Mouse (Mus musculus) spleen, adult 2 months (tissue): ENCODE data around the gene Spag9. TPM values are rescaled to one million over a fixed set of nuclear protein-coding genes. Genes with fewer than 3 reads are reported as not detected.

Source experiments
- DNase-seq, 2 experiments: peaks; one replicate each; pipeline versions ENCODE4 v3.0.0 to v3.0.0-alpha.2; 2012 to 2021; ENCODE audit warnings: low spot score in 2 of 2, low read depth in 1 of 2
- H3K27ac ChIP-seq: fragments of 200-500 bp; 2 replicates; pipeline ENCODE4 v1.5.1; 2012; ENCODE audit warnings: low read length, inconsistent platforms; ENCODE audit not compliant: insufficient read depth
- H3K27me3 ChIP-seq: fragments of 200-500 bp; 2 replicates; pipeline ENCODE4 v1.6.1; 2012; ENCODE audit warnings: mild to moderate bottlenecking, moderate library complexity, low read length, inconsistent platforms; ENCODE audit not compliant: control insufficient read depth, insufficient read depth
- H3K36me3 ChIP-seq: fragments of 200-500 bp; 2 replicates; pipeline ENCODE4 v1.6.1; 2012; ENCODE audit warnings: mild to moderate bottlenecking, low read length, inconsistent platforms; ENCODE audit not compliant: control insufficient read depth, insufficient read depth
- H3K4me1 ChIP-seq: fragments of 200-500 bp; 2 replicates; pipeline ENCODE4 v1.6.1; 2011; ENCODE audit warnings: inconsistent platforms; ENCODE audit not compliant: control insufficient read depth, insufficient read depth, insufficient read length
- H3K4me3 ChIP-seq: fragments of 200-500 bp; 2 replicates; pipeline ENCODE4 v1.5.1; 2011; ENCODE audit warnings: mild to moderate bottlenecking, inconsistent platforms; ENCODE audit not compliant: insufficient read depth, insufficient read length; ENCODE audit errors: extremely low read depth
- CTCF ChIP-seq: fragments of 200-500 bp; IDR thresholded peaks from 2 replicates; pipeline ENCODE4 v1.5.1; 2011; ENCODE audit warnings: mild to moderate bottlenecking, inconsistent platforms; ENCODE audit not compliant: insufficient read depth, insufficient read length, insufficient replicate concordance; ENCODE audit errors: extremely low read depth
- POLR2A ChIP-seq: fragments of 200-500 bp; IDR thresholded peaks from 2 replicates; pipeline ENCODE4 v1.6.1; 2011; ENCODE audit warnings: low read depth, low read length, inconsistent platforms
- WGBS: fragments of 180-500 bp; shearing (Covaris S2); methylation state at CpG from one replicate; pipeline ENCODE4 v1.1.7; 2018; 5-methylcytosine and 5-hydroxymethylcytosine counted together
- polyA plus RNA-seq: library from polyadenylated mRNA; depleted of rRNA; stranded (reverse); fragments of >200 nt; gene quantifications from 2 replicates; pipeline ENCODE4 v1.2.3, GENCODE M21; 2012

Gene Spag9
- polyA plus RNA-seq, 1 experiment = 14.8 TPM

DNA sequence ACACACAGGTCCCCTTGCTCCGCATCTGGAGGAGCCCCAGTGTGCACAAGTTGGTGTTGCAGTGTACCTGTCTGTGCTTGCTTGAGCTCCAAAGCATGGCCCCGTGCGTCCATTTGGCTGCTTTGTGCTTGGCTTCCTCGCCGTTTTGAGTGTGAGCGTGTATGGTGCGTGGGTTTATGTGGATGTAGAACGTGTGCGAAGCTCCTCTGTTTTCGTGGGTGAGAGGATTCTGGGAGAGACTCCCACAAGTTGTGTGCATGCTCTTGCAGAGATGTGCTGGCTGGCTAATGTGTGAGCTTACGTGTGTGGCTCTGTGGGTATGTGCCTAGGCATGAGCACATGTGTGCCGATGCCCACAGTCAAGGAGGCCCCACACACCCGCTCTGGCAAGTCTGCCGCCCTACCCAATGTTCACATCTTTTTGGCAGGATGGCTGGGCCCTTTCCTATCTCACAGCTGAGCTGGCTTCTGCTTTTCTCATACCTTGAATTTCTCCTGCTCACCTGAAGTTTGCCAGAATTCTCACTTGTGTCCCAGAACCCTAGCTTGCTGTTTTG, 150.2 kb downstream of the Spag9 start:
- no peak overlapping the region for H3K27ac ChIP-seq
- no peak overlapping the region for H3K4me3 ChIP-seq
- H3K36me3 ChIP-seq = no peaks in the 10 kb centered on the region
- TF ChIP-seq CTCF (no peak), POLR2A (no peak)
- H3K4me1 ChIP-seq = peaks cover 4% of the 10 kb centered on the region; the same call in 1 of the 2 replicates
- peaks cover 7% of the 10 kb centered on the region for H3K27me3 ChIP-seq
- no peak for DNase-seq
- 95% methylated on average over 14 of the region's 14 CpGs for WGBS

GRCm38 (mm10) chr11:94146733-94147485, 151.0 kb downstream of the Spag9 start:
- Histone ChIP-seq H3K4me3 (no peak overlapping the region), H3K36me3 (no peaks in the 10 kb centered on the region), H3K4me1 (peaks cover 4% of the 10 kb centered on the region; the same call in 1 of the 2 replicates), H3K27ac (no peak overlapping the region), H3K27me3 (peaks cover 7% of the 10 kb centered on the region)
- TF ChIP-seq CTCF (no peak), POLR2A (no peak)
- WGBS = 88% methylated on average over 11 of the region's 11 CpGs
- no peak for DNase-seq

- Histone ChIP-seq H3K27me3 (peaks cover 7% of the 10 kb centered on the region), H3K4me1 (peaks cover 4% of the 10 kb centered on the region; the same call in 1 of the 2 replicates), H3K4me3 (no peak overlapping the region), H3K36me3 (no peaks in the 10 kb centered on the region), H3K27ac (no peak overlapping the region)
- no peak for DNase-seq
- TF ChIP-seq POLR2A = no peak
- TF ChIP-seq CTCF = no peak
- 77% methylated on average over 12 of the region's 12 CpGs for WGBS
Observed at GRCm38 (mm10) chr11:94148105-94148696, 152.3 kb downstream of the Spag9 start.

- 2% methylated on average over 46 of the region's 46 CpGs for WGBS
- TF ChIP-seq POLR2A = no peak
- TF ChIP-seq CTCF = no peak
- peak overlapping the region; percentile 31; the same call in 1 of the 2 replicates for H3K4me3 ChIP-seq
Observed at GRCm38 (mm10) chr11:94148931-94149491, 153.1 kb downstream of the Spag9 start.

GRCm38 (mm10) chr11:94149509-94150259, 153.8 kb downstream of the Spag9 start:
- Histone ChIP-seq H3K4me1 (peaks cover 4% of the 10 kb centered on the region; the same call in 1 of the 2 replicates), H3K27me3 (peaks cover 7% of the 10 kb centered on the region), H3K4me3 (peak overlapping the region; percentile 31; the same call in 1 of the 2 replicates), H3K36me3 (no peaks in the 10 kb centered on the region), H3K27ac (no peak overlapping the region)
- 26% methylated on average over 16 of the region's 16 CpGs for WGBS
- TF ChIP-seq POLR2A = no peak
- no peak for TF ChIP-seq CTCF
- DNase-seq = no peak

More at GRCm38 (mm10) chr11:94148931-94149491, 153.1 kb downstream of the Spag9 start:
- no peaks in the 10 kb centered on the region for H3K36me3 ChIP-seq
- H3K27ac ChIP-seq = no peak overlapping the region
- peaks cover 7% of the 10 kb centered on the region for H3K27me3 ChIP-seq
- peaks cover 4% of the 10 kb centered on the region; the same call in 1 of the 2 replicates for H3K4me1 ChIP-seq
- DNase-seq = no peak
